ENCODE assay signal across 7 mouse cellular contexts in the genomic region with DNA sequence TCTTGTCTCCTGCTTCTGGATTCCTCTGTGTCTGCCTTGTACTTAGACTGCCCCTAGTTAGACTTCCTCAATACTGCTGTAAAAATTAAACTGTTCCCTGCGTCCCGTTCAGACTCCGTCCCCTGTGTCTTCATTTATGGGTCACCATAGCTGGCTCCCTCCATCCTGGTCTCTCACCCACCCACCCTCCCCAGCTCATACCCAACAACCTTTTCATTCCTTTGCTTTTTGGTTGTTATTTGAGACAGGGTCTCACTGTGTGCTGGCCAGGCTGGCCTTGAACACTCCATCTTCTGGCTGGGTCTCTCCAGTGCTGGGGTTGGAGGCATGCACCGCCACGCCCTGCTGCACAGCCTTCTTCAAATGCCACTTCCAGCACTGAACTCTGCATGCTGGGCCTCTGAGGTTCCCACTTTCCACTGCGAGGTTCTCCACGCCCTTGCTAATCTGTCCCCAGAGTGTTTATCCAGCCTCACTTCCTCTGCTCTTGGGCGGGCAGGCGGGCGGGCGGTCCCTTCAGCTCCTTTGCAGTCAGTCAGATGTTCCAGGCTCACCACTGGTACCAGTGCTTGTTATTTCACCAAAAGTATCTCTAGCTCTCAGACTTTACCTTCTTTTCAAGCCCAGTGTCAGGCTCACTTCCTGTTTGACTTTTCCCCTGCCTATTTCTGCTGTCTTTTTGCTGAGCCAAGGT. TPM values are rescaled to one million over a fixed set of nuclear protein-coding genes. Genes with fewer than 3 reads are reported as not detected.
A peak's percentile ranks its signal among the peaks of the same experiment; 100 is the strongest.
DNase-seq lines count a peak whose midpoint lies in the region; ATAC-seq and TF ChIP-seq lines count a peak whose summit lies in the region.

No protein-coding gene starts in this region.

- no peak; the same call in 1 of the 2 replicates for TF ChIP-seq EP300 in liver, postnatal 0 days (IDR thresholded peaks at IDR 0.05; ENCODE audit: low read depth)

- peak; percentile 68 for ATAC-seq in liver, postnatal 0 days

- H3K36me3 ChIP-seq in heart, embryonic 10.5 days = no peaks in the 10 kb centered on the region
- H3K36me3 ChIP-seq in liver, postnatal 0 days (replicated peaks; ENCODE audit: insufficient read depth, low read length) = peaks cover 6% of the 10 kb centered on the region

- H3K27me3 ChIP-seq in heart, embryonic 10.5 days (ENCODE audit: insufficient read depth, poor library complexity, severe bottlenecking) = no peaks in the 10 kb centered on the region
- no peaks in the 10 kb centered on the region for H3K27me3 ChIP-seq in liver, postnatal 0 days (ENCODE audit: insufficient read depth, low read length)

- H3K4me1 ChIP-seq in bone marrow macrophage, adult 2 months (ENCODE audit: control insufficient read depth, insufficient read depth, low read length) = peaks cover 50% of the 10 kb centered on the region
- H3K4me1 ChIP-seq in heart, embryonic 10.5 days = peaks cover 59% of the 10 kb centered on the region
- peaks cover 77% of the 10 kb centered on the region for H3K4me1 ChIP-seq in liver, postnatal 0 days (ENCODE audit: insufficient read depth)

- WGBS in heart, embryonic 10.5 days = 58% methylated on average over 11 of the region's 11 CpGs
- WGBS in liver, postnatal 0 days (ENCODE audit: insufficient replicate concordance) = 22% methylated on average over 11 of the region's 11 CpGs

- DNase-seq in heart, embryonic 10.5 days (ENCODE audit: low spot score) = peak; percentile 91
- peak; percentile 80 for DNase-seq in liver, postnatal 0 days
- peak; percentile 80 to 86 for DNase-seq in spleen, postnatal 4 days (ENCODE audit: low spot score in 2 of 2)
- DNase-seq in adrenal gland, adult 18-20 months (ENCODE audit: low spot score in 2 of 2) = no peak
- DNase-seq in adrenal gland, postnatal 36 days = no peak
- no peak for DNase-seq in ovary, adult 18-20 months (ENCODE audit: low spot score)

- peak overlapping the region; percentile 71 for H3K27ac ChIP-seq in bone marrow macrophage, adult 2 months (ENCODE audit: insufficient read depth, low read depth, low read length)
- peak overlapping the region; percentile 74 for H3K27ac ChIP-seq in heart, embryonic 10.5 days
- peak overlapping the region; percentile 98 for H3K27ac ChIP-seq in liver, postnatal 0 days (ENCODE audit: low read depth)

- 0 out of 2 replicates have a peak overlapping the region, but pooled peaks have one; percentile 14 for H3K4me3 ChIP-seq in bone marrow macrophage, adult 2 months (ENCODE audit: insufficient read depth, low read length)
- H3K4me3 ChIP-seq in heart, embryonic 10.5 days = no peak overlapping the region
- peak overlapping the region; percentile 17; the same call in 1 of the 2 replicates for H3K4me3 ChIP-seq in liver, postnatal 0 days (ENCODE audit: low read depth, low read length)

- H3K9ac ChIP-seq in liver, postnatal 0 days (replicated peaks) = peak overlapping the region; percentile 59

- no peak for TF ChIP-seq POLR2A in bone marrow macrophage, adult 2 months (IDR thresholded peaks at IDR 0.05; ENCODE audit: borderline replicate concordance, low read depth, low read length)

- no peak for TF ChIP-seq CTCF in bone marrow macrophage, adult 2 months (IDR thresholded peaks at IDR 0.05; ENCODE audit: low read depth, low read length)
- no peak for TF ChIP-seq CTCF in liver, postnatal 0 days (IDR thresholded peaks at IDR 0.05; ENCODE audit: low read depth)

- H3K4me2 ChIP-seq in liver, postnatal 0 days (ENCODE audit: low read depth, low read length) = peak overlapping the region; percentile 85

- no peaks in the 10 kb centered on the region for H3K9me3 ChIP-seq in heart, embryonic 10.5 days
- H3K9me3 ChIP-seq in liver, postnatal 0 days (ENCODE audit: low read length) = no peaks in the 10 kb centered on the region

RNA-seq across cellular contexts. Expression of gene Taok3, which starts 18.5 kb away (rescaled TPM):
- 110 and 112 TPM in 2 replicates for polyA plus RNA-seq in bone marrow macrophage, adult 2 months (2012; ENCODE audit: insufficient read depth, insufficient read length, missing spikeins)
- polyA plus RNA-seq in heart, embryonic 10.5 days (2016; fragmentation: Nextera tagmentation; extraction: Ambion mirVana) = 12.2 and 18.6 TPM in 2 replicates
- polyA plus RNA-seq in liver, postnatal 0 days (2015; fragmentation: Nextera tagmentation; extraction: Ambion mirVana) = 40.5 and 41.9 TPM in 2 replicates
- 10 to 100 TPM; 33.0 to 35.9 TPM for total RNA-seq in adrenal gland, adult 18-20 months (2021)
- total RNA-seq in adrenal gland, postnatal 36 days (2021) = 10 to 100 TPM; 31.3 to 40.7 TPM

RNA-seq across cellular contexts. Expression of gene Suds3, which starts 22.5 kb away (rescaled TPM):
- polyA plus RNA-seq in bone marrow macrophage, adult 2 months (2012; ENCODE audit: insufficient read depth, insufficient read length, missing spikeins) = 50.7 and 51.4 TPM in 2 replicates
- polyA plus RNA-seq in heart, embryonic 10.5 days (2016; fragmentation: Nextera tagmentation; extraction: Ambion mirVana) = 54.8 and 76.3 TPM in 2 replicates
- polyA plus RNA-seq in liver, postnatal 0 days (2015; fragmentation: Nextera tagmentation; extraction: Ambion mirVana) = 30.5 and 33.4 TPM in 2 replicates
- 100 to 1,000 TPM; 103 to 120 TPM for total RNA-seq in adrenal gland, adult 18-20 months (2021)
- total RNA-seq in adrenal gland, postnatal 36 days (2021) = 100 to 1,000 TPM; 115 to 134 TPM

Comparison
In these comparisons a context has a peak if more than half of its experiments do, and no peak if none do; other contexts are left out.
1. DNase-seq: peak in heart, embryonic 10.5 days (single experiment), liver, postnatal 0 days (single experiment) and spleen, postnatal 4 days (2 of 2); none in adrenal gland, adult 18-20 months (0 of 2), adrenal gland, postnatal 36 days (0 of 2) and ovary, adult 18-20 months (single experiment).
2. Peak in every context shown above with its lines, with median percentiles within 50 percentile points of each other: H3K27ac ChIP-seq.